ENCODE assay signal across 8 mouse cellular contexts in genomic region chr2:73911175-73911700, GRCm38 (mm10). TPM values are rescaled to one million over a fixed set of nuclear protein-coding genes. Genes with fewer than 3 reads are reported as not detected.
A peak's percentile ranks its signal among the peaks of the same experiment; 100 is the strongest.
DNase-seq lines count a peak whose midpoint lies in the region; ATAC-seq and TF ChIP-seq lines count a peak whose summit lies in the region.

Atp5g3 (minus strand) TSS chr2:73911326.

- peak; percentile 95 for DNase-seq in 416B (ENCODE audit: low read depth)
- peak; percentile 93 to 94 for DNase-seq in heart, adult 9 months (ENCODE audit: low spot score in 2 of 2)
- DNase-seq in monocyte, adult 2 months (ENCODE audit: low read depth in 1 of 2, low spot score in 2 of 2): peak; percentile 59 to 83
- peak; percentile 91 to 92 for DNase-seq in spleen, postnatal 36 days (ENCODE audit: low spot score in 2 of 2)

- WGBS in bone marrow, adult 2 months: under 1% methylated on average over 38 of the region's 38 CpGs
- WGBS in embryonic facial prominence, embryonic 15.5 days: 1% methylated on average over 38 of the region's 38 CpGs
- under 1% methylated on average over 38 of the region's 38 CpGs for WGBS in kidney, embryonic 14.5 days
- under 1% methylated on average over 38 of the region's 38 CpGs for WGBS in limb, embryonic 15.5 days

- H3K4me2 ChIP-seq in embryonic facial prominence, embryonic 15.5 days (replicated peaks): peak within 1 kb of the TSS; percentile 63
- H3K4me2 ChIP-seq in kidney, embryonic 14.5 days (replicated peaks; ENCODE audit: low read depth, low read length): peak within 1 kb of the TSS; percentile 69
- H3K4me2 ChIP-seq in limb, embryonic 15.5 days: peak within 1 kb of the TSS; percentile 64

- peak; percentile 80; the same call in 1 of the 2 replicates for TF ChIP-seq POLR2A in bone marrow, adult 2 months (IDR thresholded peaks at IDR 0.05; ENCODE audit: borderline replicate concordance, control insufficient read depth, low read depth, low read length)

- no peak for TF ChIP-seq CTCF in bone marrow, adult 2 months (IDR thresholded peaks at IDR 0.05; ENCODE audit: control insufficient read depth, insufficient read depth, low read length)

- H3K4me1 ChIP-seq in bone marrow, adult 2 months (ENCODE audit: control insufficient read depth, insufficient read depth, low read length): peaks cover 1% of the 10 kb centered on the region; the same call in 1 of the 2 replicates
- peaks cover 7% of the 10 kb centered on the region for H3K4me1 ChIP-seq in embryonic facial prominence, embryonic 15.5 days
- peaks cover 3% of the 10 kb centered on the region; the same call in 1 of the 2 replicates for H3K4me1 ChIP-seq in kidney, embryonic 14.5 days (ENCODE audit: control insufficient read depth, insufficient read depth, low read length)
- H3K4me1 ChIP-seq in limb, embryonic 15.5 days: peaks cover 8% of the 10 kb centered on the region

- peaks cover 28% of the 10 kb centered on the region for H3K36me3 ChIP-seq in embryonic facial prominence, embryonic 15.5 days
- peaks cover 34% of the 10 kb centered on the region for H3K36me3 ChIP-seq in kidney, embryonic 14.5 days (ENCODE audit: control insufficient read depth, insufficient read depth, low read length)
- peaks cover 28% of the 10 kb centered on the region for H3K36me3 ChIP-seq in limb, embryonic 15.5 days

- no peaks in the 10 kb centered on the region for H3K27me3 ChIP-seq in embryonic facial prominence, embryonic 15.5 days
- H3K27me3 ChIP-seq in kidney, embryonic 14.5 days (ENCODE audit: control insufficient read depth, insufficient read depth, low read length): no peaks in the 10 kb centered on the region
- no peaks in the 10 kb centered on the region for H3K27me3 ChIP-seq in limb, embryonic 15.5 days

- peak; percentile 91 for ATAC-seq in embryonic facial prominence, embryonic 15.5 days (ENCODE audit: insufficient number of reproducible peaks, low FRiP score, low TSS enrichment, low read depth)
- ATAC-seq in kidney, embryonic 14.5 days (ENCODE audit: low FRiP score, low TSS enrichment): peak; percentile 92
- peak; percentile 94 for ATAC-seq in limb, embryonic 15.5 days (ENCODE audit: insufficient number of reproducible peaks, low FRiP score, low TSS enrichment, low read depth)

- peak within 1 kb of the TSS; percentile 92 for H3K27ac ChIP-seq in bone marrow, adult 2 months (ENCODE audit: control insufficient read depth, insufficient read depth, low read depth, low read length, poor library complexity)
- H3K27ac ChIP-seq in embryonic facial prominence, embryonic 15.5 days (replicated peaks): peak within 1 kb of the TSS; percentile 92
- H3K27ac ChIP-seq in kidney, embryonic 14.5 days (ENCODE audit: low read depth, low read length): peak within 1 kb of the TSS; percentile 96
- H3K27ac ChIP-seq in limb, embryonic 15.5 days: peak within 1 kb of the TSS; percentile 88

- H3K9ac ChIP-seq in embryonic facial prominence, embryonic 15.5 days: peak within 1 kb of the TSS; percentile 100
- H3K9ac ChIP-seq in kidney, embryonic 14.5 days (ENCODE audit: low read depth, low read length): peak within 1 kb of the TSS; percentile 99
- H3K9ac ChIP-seq in limb, embryonic 15.5 days: peak within 1 kb of the TSS; percentile 97

- peak within 1 kb of the TSS; percentile 94 for H3K4me3 ChIP-seq in bone marrow, adult 2 months (replicated peaks; ENCODE audit: control insufficient read depth, low read depth, low read length)
- peak within 1 kb of the TSS; percentile 100 for H3K4me3 ChIP-seq in embryonic facial prominence, embryonic 15.5 days (replicated peaks)
- H3K4me3 ChIP-seq in kidney, embryonic 14.5 days (ENCODE audit: low read length): peak within 1 kb of the TSS; percentile 100
- peak within 1 kb of the TSS; percentile 81 for H3K4me3 ChIP-seq in limb, embryonic 15.5 days

- H3K9me3 ChIP-seq in embryonic facial prominence, embryonic 15.5 days (replicated peaks): no peaks in the 10 kb centered on the region
- no peaks in the 10 kb centered on the region for H3K9me3 ChIP-seq in kidney, embryonic 14.5 days (ENCODE audit: control insufficient read depth, low read length)
- H3K9me3 ChIP-seq in limb, embryonic 15.5 days: no peaks in the 10 kb centered on the region

RNA-seq across cellular contexts. Expression of gene Atp5g3, which starts in this region (rescaled TPM):
- 221 and 279 TPM in 2 replicates for polyA plus RNA-seq in bone marrow, adult 2 months (2011; ENCODE audit: insufficient read depth, insufficient read length, low replicate concordance, missing spikeins)
- polyA plus RNA-seq in embryonic facial prominence, embryonic 15.5 days (2015; fragmentation: Nextera tagmentation; extraction: Ambion mirVana): 982 and 1,030 TPM in 2 replicates
- 1,280 and 1,308 TPM in 2 replicates for polyA plus RNA-seq in kidney, embryonic 14.5 days (2014; fragmentation: Nextera tagmentation; extraction: Ambion mirVana)
- polyA plus RNA-seq in limb, embryonic 15.5 days (2015; fragmentation: Nextera tagmentation; extraction: Ambion mirVana): 804 and 950 TPM in 2 replicates

Comparison
In these comparisons a context has a peak if more than half of its experiments do, and no peak if none do; other contexts are left out.
1. Peak in every context shown above with its lines: DNase-seq, ATAC-seq, H3K4me3 ChIP-seq and H3K27ac ChIP-seq.